Mouse (Mus musculus): ENCODE results near the gene Mecom.

DNA sequence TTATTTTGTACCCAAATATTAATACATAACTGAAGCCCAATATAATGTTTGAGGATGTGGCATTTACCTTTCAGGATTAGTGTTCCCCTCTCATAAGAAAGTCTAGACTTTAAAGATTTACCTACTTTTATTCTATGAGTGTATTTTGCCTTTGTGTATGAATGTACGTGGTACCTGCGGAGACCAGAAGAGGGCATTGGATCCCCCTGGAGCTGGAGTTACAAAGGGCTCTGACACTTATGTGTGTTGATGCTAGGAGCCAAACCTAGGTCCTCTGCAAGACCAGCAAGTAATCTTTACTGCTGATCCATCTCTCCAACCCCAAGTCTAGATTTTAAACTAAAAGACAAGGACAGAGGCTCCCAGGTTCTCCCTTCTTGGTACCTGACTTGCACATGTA is 86.0 kb downstream of the Mecom start:
- TF ChIP-seq CTCF (IDR thresholded peaks at IDR 0.05; ENCODE audit: control insufficient read depth, insufficient read depth, insufficient replicate concordance, low read depth, low read length) (no peak), POLR2A (IDR thresholded peaks at IDR 0.05; ENCODE audit: control insufficient read depth, low read depth, low read length) (no peak)
